Mouse (Mus musculus) liver, embryonic 11.5 days (tissue): ENCODE measurements around the gene Miga1. TPM values are rescaled to one million over a fixed set of nuclear protein-coding genes. Genes with fewer than 3 reads are reported as not detected.

Source experiments
- ATAC-seq: fragments of 200-750 bp; cut with Nextera tagmentation; replicated peaks from 2 replicates; pipeline ENCODE4 v1.8.0; 2017; ENCODE audit warnings: moderate number of reproducible peaks, mild to moderate bottlenecking, moderate TSS enrichment, moderate library complexity; ENCODE audit not compliant: low FRiP score
- DNase-seq: peaks from one replicate; pipeline ENCODE4 v3.0.0-alpha.2; 2017; ENCODE audit warnings: low spot score
- H3K27ac ChIP-seq: fragments of 300-500 bp; sonication (generic); 2 replicates; pipeline ENCODE4 v1.5.1; 2014; ENCODE audit warnings: mild to moderate bottlenecking, low read depth, low read length, control low read depth
- H3K27me3 ChIP-seq: fragments of 300-500 bp; sonication (generic); replicated peaks from 2 replicates; pipeline ENCODE4 v1.6.1; 2014; ENCODE audit warnings: low read length, mixed read lengths; ENCODE audit not compliant: control insufficient read depth, insufficient read depth
- H3K36me3 ChIP-seq: fragments of 300-500 bp; sonication (generic); 2 replicates; pipeline ENCODE4 v1.6.1; 2014; ENCODE audit warnings: mild to moderate bottlenecking, low read length, moderate library complexity, mixed read lengths; ENCODE audit not compliant: control insufficient read depth, insufficient read depth
- H3K4me1 ChIP-seq: fragments of 300-500 bp; sonication (generic); replicated peaks from 2 replicates; pipeline ENCODE4 v1.6.1; 2014; ENCODE audit warnings: low read length, mixed read lengths; ENCODE audit not compliant: control insufficient read depth, insufficient read depth
- H3K4me2 ChIP-seq: fragments of 300-500 bp; sonication (generic); 2 replicates; pipeline ENCODE4 v1.6.1; 2014; ENCODE audit warnings: mild to moderate bottlenecking, control low read depth, moderate library complexity
- H3K4me3 ChIP-seq: fragments of 300-500 bp; sonication (generic); 2 replicates; pipeline ENCODE4 v1.5.1; 2014; ENCODE audit warnings: low read depth, low read length, control low read depth
- H3K9ac ChIP-seq: fragments of 300-500 bp; sonication (generic); 2 replicates; pipeline ENCODE4 v1.6.1; 2014; ENCODE audit warnings: low read depth, low read length, control low read depth
- H3K9me3 ChIP-seq: fragments of 300-500 bp; sonication (generic); 2 replicates; pipeline ENCODE4 v1.6.1; 2016; ENCODE audit warnings: low read length, inconsistent platforms, mixed read lengths; ENCODE audit not compliant: control insufficient read depth
- WGBS: fragments of 180-500 bp; shearing (Covaris S2); extraction: QIAGEN DNeasy Blood & Tissue Kit; methylation state at CpG from one replicate; pipeline ENCODE4 v1.1.7; 2014; 5-methylcytosine and 5-hydroxymethylcytosine counted together
- polyA plus RNA-seq: library from polyadenylated mRNA; unstranded; fragments of >200 nt; fragmentation: Nextera tagmentation; extraction: Ambion mirVana; gene quantifications from 2 replicates; pipeline ENCODE4 v1.2.1, GENCODE M21; 2014

Gene Miga1
- polyA plus RNA-seq, 1 experiment from 2014 or later = 12.4 TPM

GRCm38 (mm10) chr3:152295896-152296295 lies 44.3 kb downstream of the Miga1 start:
- 91% methylated on average over 5 of the region's 5 CpGs for WGBS
- H3K9me3 ChIP-seq = no peaks in the 10 kb centered on the region
- ATAC-seq = no peak
- H3K4me1 ChIP-seq = 0 out of 2 replicates have a peak, but pooled peaks cover 2% of the 10 kb centered on the region
- H3K4me3 ChIP-seq = no peak overlapping the region
- H3K36me3 ChIP-seq = no peaks in the 10 kb centered on the region; the same call in 1 of the 2 replicates
- no peak overlapping the region for H3K27ac ChIP-seq
- no peaks in the 10 kb centered on the region for H3K27me3 ChIP-seq
- H3K4me2 ChIP-seq = no peak overlapping the region
- DNase-seq = no peak
- H3K9ac ChIP-seq = no peak overlapping the region

GRCm38 (mm10) chr3:152294400-152294799 lies 45.8 kb downstream of the Miga1 start:
- H3K36me3 ChIP-seq = no peaks in the 10 kb centered on the region; the same call in 1 of the 2 replicates

GRCm38 (mm10) chr3:152293530-152294181 lies 46.6 kb downstream of the Miga1 start:
- DNase-seq (no peak), ATAC-seq (no peak)
- Histone ChIP-seq H3K27ac (no peak overlapping the region), H3K9me3 (no peaks in the 10 kb centered on the region), H3K9ac (no peak overlapping the region), H3K4me3 (no peak overlapping the region), H3K4me1 (0 out of 2 replicates have a peak, but pooled peaks cover 2% of the 10 kb centered on the region), H3K36me3 (no peaks in the 10 kb centered on the region; the same call in 1 of the 2 replicates), H3K27me3 (no peaks in the 10 kb centered on the region), H3K4me2 (no peak overlapping the region)
- WGBS = 77% methylated on average over 13 of the region's 13 CpGs

More at GRCm38 (mm10) chr3:152294400-152294799, 45.8 kb downstream of the Miga1 start:
- no peak overlapping the region for H3K4me2 ChIP-seq
- no peak overlapping the region for H3K27ac ChIP-seq
- no peaks in the 10 kb centered on the region for H3K27me3 ChIP-seq
- DNase-seq = no peak
- no peak overlapping the region for H3K4me3 ChIP-seq
- H3K9me3 ChIP-seq = no peaks in the 10 kb centered on the region
- 0 out of 2 replicates have a peak, but pooled peaks cover 2% of the 10 kb centered on the region for H3K4me1 ChIP-seq
- no peak for ATAC-seq
- H3K9ac ChIP-seq = no peak overlapping the region
- WGBS = 73% methylated on average over 3 of the region's 3 CpGs

GRCm38 (mm10) chr3:152291895-152292294 lies 48.3 kb downstream of the Miga1 start:
- H3K27ac ChIP-seq = no peak overlapping the region
- no peak overlapping the region for H3K4me3 ChIP-seq
- DNase-seq (no peak), ATAC-seq (no peak)
- no peak overlapping the region for H3K9ac ChIP-seq
- no peaks in the 10 kb centered on the region; the same call in 1 of the 2 replicates for H3K36me3 ChIP-seq
- no peaks in the 10 kb centered on the region for H3K27me3 ChIP-seq
- H3K4me2 ChIP-seq = no peak overlapping the region
- WGBS = 85% methylated on average over 6 of the region's 6 CpGs
- 0 out of 2 replicates have a peak, but pooled peaks cover 2% of the 10 kb centered on the region for H3K4me1 ChIP-seq
- H3K9me3 ChIP-seq = no peaks in the 10 kb centered on the region

- peaks cover 3% of the 10 kb centered on the region; the same call in 1 of the 2 replicates for H3K36me3 ChIP-seq
Measured at GRCm38 (mm10) chr3:152290175-152290798, 49.9 kb downstream of the Miga1 start.

GRCm38 (mm10) chr3:152288740-152289139 lies 51.5 kb downstream of the Miga1 start:
- H3K27me3 ChIP-seq = no peaks in the 10 kb centered on the region
- H3K4me1 ChIP-seq = no peaks in the 10 kb centered on the region
- no peak overlapping the region for H3K4me3 ChIP-seq
- no peak overlapping the region for H3K27ac ChIP-seq
- H3K36me3 ChIP-seq = peaks cover 7% of the 10 kb centered on the region; the same call in 1 of the 2 replicates
- ATAC-seq = no peak
- H3K9ac ChIP-seq = no peak overlapping the region
- DNase-seq = no peak
- 91% methylated on average over 4 of the region's 4 CpGs for WGBS
- no peak overlapping the region for H3K4me2 ChIP-seq
- no peaks in the 10 kb centered on the region for H3K9me3 ChIP-seq

More at GRCm38 (mm10) chr3:152290175-152290798, 49.9 kb downstream of the Miga1 start:
- no peaks in the 10 kb centered on the region for H3K9me3 ChIP-seq
- ATAC-seq = no peak
- no peak overlapping the region for H3K27ac ChIP-seq
- DNase-seq = no peak
- no peak overlapping the region for H3K4me3 ChIP-seq
- 0 out of 2 replicates have a peak, but pooled peaks cover 2% of the 10 kb centered on the region for H3K4me1 ChIP-seq
- no peaks in the 10 kb centered on the region for H3K27me3 ChIP-seq
- WGBS = 87% methylated on average over 17 of the region's 17 CpGs
- no peak overlapping the region for H3K4me2 ChIP-seq
- H3K9ac ChIP-seq = no peak overlapping the region

- 87% methylated on average over 5 of the region's 5 CpGs for WGBS
- Histone ChIP-seq H3K36me3 (peaks cover 10% of the 10 kb centered on the region; the same call in 1 of the 2 replicates), H3K27me3 (no peaks in the 10 kb centered on the region), H3K9ac (no peak overlapping the region), H3K4me2 (no peak overlapping the region), H3K9me3 (no peaks in the 10 kb centered on the region), H3K4me1 (no peaks in the 10 kb centered on the region), H3K4me3 (no peak overlapping the region), H3K27ac (no peak overlapping the region)
- DNase-seq (no peak), ATAC-seq (no peak)
Measured at GRCm38 (mm10) chr3:152288276-152288675, 51.9 kb downstream of the Miga1 start.

GRCm38 (mm10) chr3:152287810-152288209 lies 52.4 kb downstream of the Miga1 start:
- Histone ChIP-seq H3K27me3 (no peaks in the 10 kb centered on the region), H3K4me3 (no peak overlapping the region), H3K9me3 (no peaks in the 10 kb centered on the region), H3K9ac (no peak overlapping the region), H3K4me1 (no peaks in the 10 kb centered on the region), H3K4me2 (no peak overlapping the region), H3K36me3 (peaks cover 11% of the 10 kb centered on the region; the same call in 1 of the 2 replicates), H3K27ac (no peak overlapping the region)
- WGBS = 80% methylated on average over 9 of the region's 9 CpGs
- DNase-seq = no peak
- ATAC-seq = no peak
